Mouse (Mus musculus) macrophage (primary cell): ENCODE results near the gene Tmem109. TPM values are rescaled to one million over a fixed set of nuclear protein-coding genes. Genes with fewer than 3 reads are reported as not detected.

Experiments
- polyA plus RNA-seq: library from polyadenylated mRNA; stranded (reverse); fragments of 250-400 nt; gene quantifications from 3 replicates; pipeline ENCODE4 v1.2.4, GENCODE M21; 2018; ENCODE audit warnings: inconsistent platforms

Tmem109 gene
- polyA plus RNA-seq, 1 experiment from 2014 or later: 30.6 TPM

Other genes with a start within 250 kb of the Tmem109 start
- not detected in 3 replicates for gene Vwce, start 247.8 kb downstream of the Tmem109 start, polyA plus RNA-seq
- gene Pga5, start 203.9 kb downstream of the Tmem109 start, polyA plus RNA-seq: not detected in 3 replicates
- gene Vps37c, start 193.3 kb downstream of the Tmem109 start, polyA plus RNA-seq: 24.0 to 32.2 TPM (median 24.1 TPM) in 3 replicates
- 0.20 to 0.54 TPM (median 0.42 TPM) in 3 replicates for gene Cd5, start 143.0 kb downstream of the Tmem109 start, polyA plus RNA-seq
- 0.06 to 0.12 TPM in 2 of 3 replicates, not detected in the other for gene Cd6, start 51.9 kb downstream of the Tmem109 start, polyA plus RNA-seq
- 344 to 583 TPM (median 414 TPM) in 3 replicates for gene Slc15a3, start 42.3 kb downstream of the Tmem109 start, polyA plus RNA-seq
- 6.0 to 22.3 TPM (median 10.1 TPM) in 3 replicates for gene Tmem132a, start 12.1 kb downstream of the Tmem109 start, polyA plus RNA-seq
- gene Prpf19, start 13.2 kb upstream of the Tmem109 start, polyA plus RNA-seq: 43.4 to 93.2 TPM (median 51.6 TPM) in 3 replicates
- not detected in 3 replicates for gene Zp1, start 38.6 kb upstream of the Tmem109 start, polyA plus RNA-seq
- gene Ptgdr2, start 55.2 kb upstream of the Tmem109 start, polyA plus RNA-seq: not detected in 3 replicates
- gene Ccdc86, start 67.3 kb upstream of the Tmem109 start, polyA plus RNA-seq: 17.8 to 39.3 TPM (median 21.6 TPM) in 3 replicates
- not detected in 3 replicates for gene Ms4a10, start 92.7 kb upstream of the Tmem109 start, polyA plus RNA-seq
- not detected in 3 replicates for gene Ms4a15, start 111.2 kb upstream of the Tmem109 start, polyA plus RNA-seq
- gene Ms4a18, start 136.0 kb upstream of the Tmem109 start, polyA plus RNA-seq: not detected in 3 replicates
- 0.63 TPM in 1 of 3 replicates, not detected in the others for gene Ms4a8a, start 199.1 kb upstream of the Tmem109 start, polyA plus RNA-seq
- not detected in 3 replicates for gene 1700017D01Rik, start 248.9 kb upstream of the Tmem109 start, polyA plus RNA-seq